ENCODE assay signal across 8 mouse cellular contexts in genomic region chr19:29523701-29524100, GRCm38 (mm10). TPM values are rescaled to one million over a fixed set of nuclear protein-coding genes. Genes with fewer than 3 reads are reported as not detected.
DNase-seq lines count a peak whose midpoint lies in the region; ATAC-seq lines count a peak whose summit lies in the region.

No protein-coding gene starts in this region.

- peak; percentile 23 for DNase-seq in embryo, embryonic 10 days (ENCODE audit: low spot score)
- DNase-seq in embryo, embryonic 11 days: no peak
- peak; percentile 21 for DNase-seq in 3134 (ENCODE audit: extremely low read depth, insufficient read length, low spot score)
- no peak for DNase-seq in cerebellum, postnatal 10 days
- DNase-seq in left cerebral cortex, adult 8-10 months (ENCODE audit: low spot score in 2 of 2): no peak

- no peaks in the 10 kb centered on the region for H3K27me3 ChIP-seq in forebrain, embryonic 12.5 days
- no peaks in the 10 kb centered on the region for H3K27me3 ChIP-seq in liver, embryonic 12.5 days (replicated peaks)

- no peak overlapping the region for H3K27ac ChIP-seq in forebrain, embryonic 12.5 days
- no peak overlapping the region for H3K27ac ChIP-seq in liver, embryonic 12.5 days

- peak overlapping the region; percentile 92 for H3K4me3 ChIP-seq in forebrain, embryonic 12.5 days (replicated peaks)
- H3K4me3 ChIP-seq in liver, embryonic 12.5 days: peak overlapping the region; percentile 96

- peak overlapping the region; percentile 71 for H3K4me2 ChIP-seq in forebrain, embryonic 12.5 days
- H3K4me2 ChIP-seq in liver, embryonic 12.5 days: peak overlapping the region; percentile 96

- peaks cover 18% of the 10 kb centered on the region for H3K4me1 ChIP-seq in forebrain, embryonic 12.5 days
- H3K4me1 ChIP-seq in liver, embryonic 12.5 days: peaks cover 29% of the 10 kb centered on the region

- H3K9ac ChIP-seq in forebrain, embryonic 12.5 days: no peak overlapping the region
- H3K9ac ChIP-seq in liver, embryonic 12.5 days: peak overlapping the region; percentile 88

- H3K36me3 ChIP-seq in forebrain, embryonic 12.5 days (replicated peaks): no peaks in the 10 kb centered on the region
- no peaks in the 10 kb centered on the region for H3K36me3 ChIP-seq in liver, embryonic 12.5 days

- 51% methylated on average over 5 of the region's 5 CpGs for whole genome bisulfite sequencing in forebrain, embryonic 12.5 days
- WGBS in liver, embryonic 12.5 days (ENCODE audit: insufficient replicate concordance): 45% methylated on average over 5 of the region's 5 CpGs

- no peak for ATAC-seq in forebrain, embryonic 12.5 days (ENCODE audit: low FRiP score)
- no peak for ATAC-seq in liver, embryonic 12.5 days
- ATAC-seq in megakaryocyte-erythroid progenitor cell, adult 5-6 weeks (replicated peaks; ENCODE audit: low FRiP score, low TSS enrichment, poor library complexity, severe bottlenecking): no peak

- H3K9me3 ChIP-seq in forebrain, embryonic 12.5 days: 0 out of 2 replicates have a peak, but pooled peaks cover under 1% of the 10 kb centered on the region
- no peaks in the 10 kb centered on the region for H3K9me3 ChIP-seq in liver, embryonic 12.5 days (replicated peaks)

RNA-seq across cellular contexts. Expression of gene Ric1, which starts 1.6 kb away (rescaled TPM):
- 11.7 and 12.1 TPM in 2 replicates for polyA plus RNA-seq in forebrain, embryonic 12.5 days (2016; fragmentation: Nextera tagmentation; extraction: Ambion mirVana)
- 4.9 and 5.8 TPM in 2 replicates for polyA plus RNA-seq in liver, embryonic 12.5 days (2016; fragmentation: Nextera tagmentation; extraction: Ambion mirVana)
- total RNA-seq in megakaryocyte-erythroid progenitor cell, adult 5-6 weeks (2014; fragmentation: Nextera tagmentation): 14.8 and 17.0 TPM in 2 replicates
- 11.1 and 13.0 TPM in 2 replicates for total RNA-seq in megakaryocyte-erythroid progenitor cell, adult 5-6 weeks (2017)
- 10 to 100 TPM; 31.5 to 38.2 (median 33.7) TPM for total RNA-seq in left cerebral cortex, adult 8-10 months (2022)

Comparison
In these comparisons a context has a peak if more than half of its experiments do, and no peak if none do; other contexts are left out.
1. DNase-seq: peak in embryo, embryonic 10 days (single experiment) and 3134 (single experiment); none in embryo, embryonic 11 days (single experiment), cerebellum, postnatal 10 days (0 of 2) and left cerebral cortex, adult 8-10 months (0 of 2).